14 mouse cellular contexts compared by ENCODE assay signal in the genomic region with DNA sequence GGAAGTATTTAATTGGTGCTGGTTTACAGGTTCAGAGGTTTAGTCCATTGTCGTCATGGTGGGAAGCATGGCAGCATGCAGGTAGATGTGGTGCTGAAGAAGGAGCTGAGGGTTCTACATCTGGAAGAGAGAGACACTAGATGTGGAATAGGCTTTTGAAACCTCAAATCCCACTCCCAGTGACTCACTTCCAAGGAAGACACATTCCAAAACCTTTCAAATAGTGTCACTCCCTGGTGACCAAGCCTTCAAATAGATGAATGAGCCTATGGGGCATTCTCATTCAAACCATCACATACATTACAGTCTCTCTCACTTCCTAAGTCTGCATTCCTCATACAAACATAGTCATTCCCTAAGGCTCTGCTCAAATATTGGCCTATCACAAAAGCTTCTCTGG.
"Had no signal": no experiment of that assay in that cellular context is flagged by ENCODE, and none has a peak within 500 bp of the region (broad histone marks: within the 10 kb centered on the region; RNA-seq: fewer than 3 reads in every experiment).

No protein-coding gene starts in this region.

- DNase-seq: gastrocnemius, postnatal 14 days; gastrocnemius, postnatal 36 days; heart, adult 11 months; heart, adult 2 months; heart, postnatal 14 days; heart, postnatal 36 days; kidney, adult 11 months; kidney, adult 2 months; kidney, adult 9 months; kidney, postnatal 14 days; kidney, postnatal 36 days; layer of hippocampus, adult 9-11 months; layer of hippocampus, postnatal 36 days; left cerebral cortex, postnatal 4 days had no signal
